In genomic region chr14:55160251-55161071, GRCm38 (mm10) we compare ENCODE assay signal across 7 mouse cellular contexts. TPM values are rescaled to one million over a fixed set of nuclear protein-coding genes. Genes with fewer than 3 reads are reported as not detected.
A peak's percentile ranks its signal among the peaks of the same experiment; 100 is the strongest.
DNase-seq lines count a peak whose midpoint lies in the region; ATAC-seq and TF ChIP-seq lines count a peak whose summit lies in the region.

No protein-coding gene starts in this region.

- peaks cover 7% of the 10 kb centered on the region for H3K4me1 ChIP-seq in heart, embryonic 15.5 days (replicated peaks)
- no peaks in the 10 kb centered on the region for H3K4me1 ChIP-seq in neural tube, embryonic 14.5 days (ENCODE audit: control insufficient read depth, insufficient read depth, low read length)
- H3K4me1 ChIP-seq in hindbrain, postnatal 0 days (ENCODE audit: insufficient read depth, low read length) = no peaks in the 10 kb centered on the region

- DNase-seq in heart, adult 8-10 months (ENCODE audit: low spot score) = no peak
- no peak for DNase-seq in neural tube, embryonic 10.5 days (ENCODE audit: extremely low spot score, low spot score)
- no peak for DNase-seq in hindbrain, postnatal 0 days (ENCODE audit: low spot score)
- no peak for DNase-seq in ovary, postnatal 14 days (ENCODE audit: low spot score)

- H3K27me3 ChIP-seq in heart, embryonic 15.5 days = no peaks in the 10 kb centered on the region
- H3K27me3 ChIP-seq in neural tube, embryonic 14.5 days (ENCODE audit: control insufficient read depth, insufficient read depth, low read length) = no peaks in the 10 kb centered on the region
- no peaks in the 10 kb centered on the region for H3K27me3 ChIP-seq in hindbrain, postnatal 0 days (ENCODE audit: insufficient read depth, low read length)

- H3K36me3 ChIP-seq in heart, embryonic 15.5 days = no peaks in the 10 kb centered on the region
- H3K36me3 ChIP-seq in neural tube, embryonic 14.5 days (ENCODE audit: control insufficient read depth, insufficient read depth, low read length) = no peaks in the 10 kb centered on the region
- no peaks in the 10 kb centered on the region for H3K36me3 ChIP-seq in hindbrain, postnatal 0 days (ENCODE audit: insufficient read depth, low read length)

- no peaks in the 10 kb centered on the region for H3K9me3 ChIP-seq in heart, embryonic 15.5 days (replicated peaks)
- H3K9me3 ChIP-seq in neural tube, embryonic 14.5 days (ENCODE audit: control insufficient read depth, low read length) = no peaks in the 10 kb centered on the region
- no peaks in the 10 kb centered on the region for H3K9me3 ChIP-seq in hindbrain, postnatal 0 days (ENCODE audit: low read length)

- 65% methylated on average over 7 of the region's 10 CpGs for WGBS in heart, embryonic 15.5 days
- 87% methylated on average over 8 of the region's 10 CpGs for WGBS in neural tube, embryonic 14.5 days
- WGBS in hindbrain, postnatal 0 days = 84% methylated on average over 8 of the region's 10 CpGs

- peak overlapping the region; percentile 9; the same call in 1 of the 2 replicates for H3K27ac ChIP-seq in heart, embryonic 15.5 days
- H3K27ac ChIP-seq in neural tube, embryonic 14.5 days (ENCODE audit: low read depth, low read length) = no peak overlapping the region
- no peak overlapping the region for H3K27ac ChIP-seq in hindbrain, postnatal 0 days

- H3K4me2 ChIP-seq in heart, embryonic 15.5 days = peak overlapping the region; percentile 55; the same call in 1 of the 2 replicates
- no peak overlapping the region for H3K4me2 ChIP-seq in neural tube, embryonic 14.5 days (ENCODE audit: low read depth, low read length)
- no peak overlapping the region for H3K4me2 ChIP-seq in hindbrain, postnatal 0 days (ENCODE audit: low read depth, low read length)

- H3K4me3 ChIP-seq in heart, embryonic 15.5 days = no peak overlapping the region
- no peak overlapping the region for H3K4me3 ChIP-seq in neural tube, embryonic 14.5 days (ENCODE audit: low read depth, low read length)
- H3K4me3 ChIP-seq in hindbrain, postnatal 0 days (ENCODE audit: low read length) = no peak overlapping the region

- ATAC-seq in heart, embryonic 15.5 days (replicated peaks; ENCODE audit: insufficient number of reproducible peaks, insufficient read depth, low FRiP score, low read depth) = no peak
- ATAC-seq in neural tube, embryonic 14.5 days (ENCODE audit: low read depth) = 0 out of 2 replicates have a peak, but pooled peaks have one; percentile 22
- ATAC-seq in hindbrain, postnatal 0 days = peak; percentile 44; the same call in 1 of the 2 replicates
- no peak for ATAC-seq in monocyte, adult 5-6 weeks (replicated peaks; ENCODE audit: insufficient number of reproducible peaks, low FRiP score, low TSS enrichment, poor library complexity, severe bottlenecking)

- no peak overlapping the region for H3K9ac ChIP-seq in heart, embryonic 15.5 days
- no peak overlapping the region for H3K9ac ChIP-seq in neural tube, embryonic 14.5 days (replicated peaks; ENCODE audit: low read depth, low read length)
- H3K9ac ChIP-seq in hindbrain, postnatal 0 days (replicated peaks; ENCODE audit: low read length) = no peak overlapping the region

- TF ChIP-seq CTCF in hindbrain, postnatal 0 days (IDR thresholded peaks at IDR 0.05; ENCODE audit: low read depth) = no peak

RNA-seq across cellular contexts. Expression of gene Jph4, which starts 43.7 kb away (rescaled TPM):
- polyA plus RNA-seq in heart, embryonic 15.5 days (2015; fragmentation: Nextera tagmentation; extraction: Ambion mirVana) = 0.24 and 0.55 TPM in 2 replicates
- under 1 TPM in 3 of 4 experiments, not detected in 1; 0.09 to 0.17 (median 0.09) TPM for total RNA-seq in heart, adult 8-10 months (2022)
- polyA plus RNA-seq in neural tube, embryonic 14.5 days (2014; fragmentation: Nextera tagmentation; extraction: Ambion mirVana) = 36.2 and 41.3 TPM in 2 replicates
- 124 and 126 TPM in 2 replicates for total RNA-seq in hindbrain, postnatal 0 days (2014; rRNA removed)
- polyA plus RNA-seq in hindbrain, postnatal 0 days (2015; fragmentation: Nextera tagmentation; extraction: Ambion mirVana) = 28.3 and 29.4 TPM in 2 replicates
- not detected in 3 replicates for total RNA-seq in monocyte, adult 5-6 weeks (2017)

RNA-seq across cellular contexts. Expression of gene Ap1g2, which starts 54.1 kb away (rescaled TPM):
- 8.5 and 12.6 TPM in 2 replicates for polyA plus RNA-seq in heart, embryonic 15.5 days (2015; fragmentation: Nextera tagmentation; extraction: Ambion mirVana)
- total RNA-seq in heart, adult 8-10 months (2022) = 1 to 10 TPM; 2.7 to 4.5 (median 4.1) TPM
- polyA plus RNA-seq in neural tube, embryonic 14.5 days (2014; fragmentation: Nextera tagmentation; extraction: Ambion mirVana) = 5.4 and 7.0 TPM in 2 replicates
- total RNA-seq in hindbrain, postnatal 0 days (2014; rRNA removed) = 5.7 and 6.5 TPM in 2 replicates
- polyA plus RNA-seq in hindbrain, postnatal 0 days (2015; fragmentation: Nextera tagmentation; extraction: Ambion mirVana) = 5.9 and 6.1 TPM in 2 replicates
- total RNA-seq in monocyte, adult 5-6 weeks (2017) = 26.9 to 61.0 TPM (median 34.8 TPM) in 3 replicates

Comparison
In these comparisons a context has a peak if more than half of its experiments do, and no peak if none do; other contexts are left out.
1. ATAC-seq: peak in neural tube, embryonic 14.5 days (single experiment) and hindbrain, postnatal 0 days (single experiment); none in heart, embryonic 15.5 days (single experiment) and monocyte, adult 5-6 weeks (single experiment).
2. RNA of gene Jph4, which starts 43.7 kb away (total RNA-seq): 124 to 126 TPM in hindbrain, postnatal 0 days; 0.09 to 0.17 TPM in heart, adult 8-10 months and not detected in monocyte, adult 5-6 weeks; every median in the first group is over 100 times any median in the second.